Mouse (Mus musculus) erythroblast, embryonic 14.5 days (primary cell): Measurements from ENCODE around the gene Hoxc5.

Source experiments
- GATA1 ChIP-seq: IDR thresholded peaks from 2 replicates; pipeline ENCODE4 v1.6.1; 2012; ENCODE audit warnings: low read length, inconsistent platforms, mixed read lengths
- TAL1 ChIP-seq: IDR thresholded peaks from 3 replicates; pipeline ENCODE4 v1.6.1; 2012; ENCODE audit warnings: low read length, inconsistent platforms, mixed read lengths

GRCm38 (mm10) chr15:102990461-102991397 lies 23.5 kb downstream of the Hoxc5 start, which contains the start of gene Hoxc8:
- TF ChIP-seq TAL1 = no peak
- TF ChIP-seq GATA1 = no peak
